Mouse (Mus musculus) spleen, adult 2 months (tissue): Measurements from ENCODE around the gene Sestd1.

Source experiments
- CTCF ChIP-seq: fragments of 200-500 bp; IDR thresholded peaks from 2 replicates; pipeline ENCODE4 v1.5.1; 2011; ENCODE audit warnings: mild to moderate bottlenecking, inconsistent platforms; ENCODE audit not compliant: insufficient read depth, insufficient read length, insufficient replicate concordance; ENCODE audit errors: extremely low read depth
- POLR2A ChIP-seq: fragments of 200-500 bp; IDR thresholded peaks from 2 replicates; pipeline ENCODE4 v1.6.1; 2011; ENCODE audit warnings: low read depth, low read length, inconsistent platforms

DNA sequence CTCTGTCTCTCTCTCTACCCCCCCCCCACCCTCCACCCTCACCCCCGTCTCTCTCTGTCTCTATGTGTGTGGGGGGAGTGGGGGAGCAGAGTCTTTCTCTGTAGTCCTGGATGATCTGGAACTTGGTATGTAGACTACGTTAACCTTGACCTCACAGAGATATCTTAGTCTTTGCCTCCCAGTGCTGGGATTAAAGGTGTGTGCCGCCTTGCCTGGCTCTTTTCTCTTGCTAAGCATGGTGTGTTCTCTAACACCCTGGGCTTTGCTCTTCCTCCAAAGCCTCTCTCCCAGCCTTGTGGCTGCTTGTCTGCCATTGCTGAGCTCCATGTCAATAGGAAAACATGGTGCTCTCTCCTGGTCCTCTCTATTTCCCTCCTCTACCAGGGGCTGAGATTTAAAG, 23.3 kb upstream of the Sestd1 start:
- TF ChIP-seq CTCF (no peak), POLR2A (no peak)
